Mouse (Mus musculus) adrenal gland (tissue): ENCODE results near the gene Unc13b.

Experiments used
- intact Hi-C: fragments of 180-260 bp; cut with DNase I; formaldehyde crosslinking; loops from one replicate; pipeline ENCODE4 v1.15.1; 2025

Unc13b gene

DNA sequence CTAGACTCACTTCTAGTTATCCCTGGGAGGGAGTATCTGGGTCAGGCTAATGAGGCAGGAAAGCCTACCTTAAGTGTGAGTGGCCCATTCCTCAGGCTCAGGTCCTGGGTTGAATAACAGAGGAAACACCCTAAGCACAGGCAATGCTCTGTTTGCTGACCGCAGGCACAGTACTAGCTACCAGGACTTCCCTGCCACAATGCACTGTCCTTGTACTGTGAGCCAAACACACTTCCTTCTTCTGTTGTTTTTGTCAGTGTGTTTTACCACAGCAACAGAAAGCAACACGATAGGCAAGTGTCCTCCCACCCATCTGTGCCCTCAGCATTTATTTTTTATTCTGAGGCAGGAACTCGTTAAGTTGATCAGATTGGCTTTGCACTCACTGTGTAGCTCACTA lies 228.6 kb downstream of the Unc13b start:
- intact Hi-C loops: no loop called here

DNA sequence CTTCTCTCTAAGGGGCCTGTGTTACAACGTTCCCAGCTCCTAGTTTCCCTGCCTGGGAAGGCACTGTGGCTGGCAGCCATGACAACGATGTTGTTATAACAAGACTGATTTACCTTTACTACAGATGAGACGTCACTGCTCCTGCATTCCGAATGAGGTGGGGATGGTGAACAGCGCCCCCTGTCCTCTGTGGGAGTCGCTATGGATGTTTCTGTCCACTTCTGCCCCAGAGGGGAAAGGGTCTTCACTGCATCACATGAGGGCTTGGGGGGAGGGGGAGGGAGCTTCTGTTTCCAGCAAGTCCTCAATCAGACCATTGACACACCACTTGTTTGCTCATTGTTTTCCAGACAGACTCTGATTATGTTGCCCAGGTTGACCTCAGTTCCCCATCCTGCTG lies 235.2 kb downstream of the Unc13b start:
- intact Hi-C loops: no loop called here

DNA sequence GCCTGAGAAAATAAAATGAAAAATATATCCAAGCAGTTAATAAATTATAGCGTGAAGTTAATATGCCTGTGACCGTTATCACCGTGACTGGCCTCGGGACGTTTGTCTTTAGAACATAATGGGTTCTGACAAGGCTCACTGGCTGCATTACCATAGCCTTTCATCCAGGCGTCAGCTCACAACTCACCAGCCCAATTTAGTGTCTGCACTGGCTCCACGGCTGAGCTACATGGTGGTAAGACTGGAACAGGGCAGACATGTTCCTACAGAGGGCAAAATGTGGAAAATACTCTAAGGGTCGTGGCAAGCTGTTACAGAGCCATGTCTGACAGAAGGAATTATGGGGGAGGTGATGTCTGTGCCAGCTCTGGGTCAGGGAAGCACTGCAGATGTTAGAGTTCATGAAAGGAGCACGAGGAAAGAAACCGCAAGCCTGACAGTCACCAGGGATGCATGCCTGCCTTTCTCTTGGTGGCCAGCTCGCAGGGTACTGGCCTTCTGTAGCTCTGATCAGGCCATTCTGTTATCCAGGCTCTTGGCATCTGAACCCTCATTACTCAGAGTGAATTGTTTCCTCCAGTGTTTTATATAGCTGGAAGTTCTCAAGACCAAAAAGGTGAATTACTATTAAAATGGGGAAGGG lies 251.1 kb downstream of the Unc13b start:
- intact Hi-C loops: no loop called here
